Mouse (Mus musculus): ENCODE measurements around the gene Tango2. TPM values are rescaled to one million over a fixed set of nuclear protein-coding genes. Genes with fewer than 3 reads are reported as not detected.
"Not testable (repeated sequence)": the region's sequence is repeated elsewhere in the genome, so short reads cannot be mapped to it uniquely, and the experiment has no call there.

The Tango2 gene
- polyA plus RNA-seq, 1 experiment, result 23.5 TPM

- no peak overlapping the region for H3K4me3 ChIP-seq (ENCODE audit: insufficient read depth, low read depth, low read length)
- H3K27ac ChIP-seq (replicated peaks; ENCODE audit: low read depth, low read length), result no peak overlapping the region
- no peaks in the 10 kb centered on the region for H3K4me1 ChIP-seq (ENCODE audit: control insufficient read depth, insufficient read depth, insufficient read length, low read length)
Observed at GRCm38 (mm10) chr16:18337261-18337660, 10.6 kb downstream of the Tango2 start.

DNA sequence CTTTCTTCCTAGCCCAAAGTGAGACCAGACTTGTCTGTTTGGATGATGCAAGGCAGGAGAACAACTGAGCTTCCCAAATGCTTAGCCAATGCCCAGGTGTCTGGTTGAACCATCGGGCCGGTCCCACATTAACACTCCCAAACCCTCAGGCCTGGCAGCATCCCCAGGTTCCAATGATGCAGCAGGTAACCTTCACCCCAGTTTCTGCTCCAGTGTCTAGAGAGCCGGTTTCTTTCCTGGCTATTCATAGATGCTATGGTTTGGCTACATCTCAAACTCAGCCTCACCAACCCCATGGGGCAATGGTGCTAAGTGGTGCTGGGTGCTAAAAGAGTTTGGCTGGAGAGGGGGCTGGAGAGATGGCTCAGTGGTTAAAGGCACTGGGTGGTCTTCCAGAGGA is 11.9 kb downstream of the Tango2 start:
- Histone ChIP-seq H3K27ac (replicated peaks; ENCODE audit: low read depth, low read length) (no peak overlapping the region), H3K4me1 (ENCODE audit: control insufficient read depth, insufficient read depth, insufficient read length, low read length) (no peaks in the 10 kb centered on the region), H3K4me3 (ENCODE audit: insufficient read depth, low read depth, low read length) (no peak overlapping the region)

DNA sequence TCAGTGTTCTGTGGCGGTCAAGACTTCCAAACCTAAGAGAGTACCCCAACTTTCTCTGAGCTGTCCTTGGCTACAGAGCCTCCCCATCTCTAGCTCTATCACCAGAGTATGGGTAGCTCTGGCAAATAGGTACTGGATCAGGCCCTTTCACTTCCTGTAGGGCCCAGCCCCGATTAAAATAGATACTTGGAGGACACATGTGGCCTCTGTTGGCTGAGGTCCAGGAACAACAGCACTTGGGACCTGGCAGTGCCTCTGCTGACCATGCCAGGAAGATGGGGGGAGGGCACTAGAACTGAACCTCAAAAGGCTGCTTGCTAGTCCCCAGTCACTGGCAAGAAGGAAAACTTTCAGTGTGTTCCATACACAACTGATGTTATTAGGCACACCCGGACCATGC is 13.9 kb downstream of the Tango2 start:
- no peaks in the 10 kb centered on the region for H3K4me1 ChIP-seq (ENCODE audit: control insufficient read depth, insufficient read depth, insufficient read length, low read length)
- no peak overlapping the region for H3K4me3 ChIP-seq (ENCODE audit: insufficient read depth, low read depth, low read length)
- H3K27ac ChIP-seq (replicated peaks; ENCODE audit: low read depth, low read length), result no peak overlapping the region

DNA sequence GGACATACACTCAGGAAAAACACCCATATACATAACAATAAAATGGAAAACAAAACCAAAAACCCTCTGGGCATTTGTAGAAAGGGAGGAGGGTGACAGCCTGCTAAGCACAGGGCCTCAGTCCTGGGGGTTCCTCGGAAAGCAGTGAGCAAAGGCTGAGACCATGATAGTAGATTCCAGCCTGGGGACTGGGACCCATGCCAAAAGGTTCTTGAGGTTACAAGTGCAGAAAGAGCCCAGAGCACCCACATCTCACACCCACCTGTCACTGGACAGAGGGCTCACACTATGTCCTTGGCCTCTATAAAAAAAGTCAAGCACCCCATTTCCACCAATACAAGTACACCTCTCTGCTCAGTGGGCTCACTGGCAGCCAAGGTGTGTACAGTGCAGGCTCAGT is 19.4 kb downstream of the Tango2 start:
- Histone ChIP-seq H3K4me3 (ENCODE audit: insufficient read depth, low read depth, low read length) (no peak overlapping the region), H3K27ac (replicated peaks; ENCODE audit: low read depth, low read length) (no peak overlapping the region)

DNA sequence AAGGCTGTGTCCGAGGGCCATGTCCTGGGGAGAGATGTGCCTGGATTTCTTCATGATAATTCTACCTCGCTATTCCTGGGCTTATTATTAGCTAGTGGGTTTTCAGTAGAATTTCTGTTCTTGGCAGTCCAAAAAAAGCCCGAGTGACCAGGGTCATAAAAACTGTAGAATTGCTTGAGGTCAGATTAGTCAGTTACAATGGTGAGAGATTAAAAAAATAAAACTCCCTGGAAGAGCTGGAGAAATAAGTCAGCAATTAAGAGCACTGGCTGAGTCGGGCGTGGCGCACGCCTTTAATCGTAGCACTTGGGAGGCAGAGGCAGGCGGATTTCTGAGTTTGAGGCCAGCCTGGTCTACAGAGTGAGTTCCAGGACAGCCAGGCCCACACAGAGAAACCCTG is 20.0 kb downstream of the Tango2 start:
- no peak overlapping the region for H3K4me3 ChIP-seq (ENCODE audit: insufficient read depth, low read depth, low read length)
- no peaks in the 10 kb centered on the region for H3K4me1 ChIP-seq (ENCODE audit: control insufficient read depth, insufficient read depth, insufficient read length, low read length)
- no peak overlapping the region for H3K27ac ChIP-seq (replicated peaks; ENCODE audit: low read depth, low read length)

More for the DNA sequence above, 19.4 kb downstream of the Tango2 start:
- H3K4me1 ChIP-seq (ENCODE audit: control insufficient read depth, insufficient read depth, insufficient read length, low read length), result no peaks in the 10 kb centered on the region

DNA sequence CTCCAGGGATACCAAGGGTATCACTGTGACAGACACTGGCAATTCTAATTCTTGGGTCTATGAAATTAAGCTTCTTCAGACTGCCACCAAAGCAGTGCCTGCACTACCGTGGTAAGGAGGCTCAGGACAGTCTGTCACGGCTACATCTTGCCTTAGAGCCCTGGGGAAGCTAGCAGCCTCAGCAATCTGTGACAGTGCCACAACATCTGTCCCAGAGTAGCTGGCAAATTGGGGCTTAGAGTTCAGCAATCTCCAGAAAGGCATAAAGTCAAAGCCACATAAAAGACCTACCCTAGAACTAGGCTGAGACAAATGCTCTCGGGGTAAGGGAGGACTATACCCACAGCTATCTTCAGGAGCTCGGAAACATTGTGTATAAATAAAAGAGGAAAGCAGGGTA is 22.2 kb downstream of the Tango2 start:
- no peak overlapping the region for H3K4me3 ChIP-seq (ENCODE audit: insufficient read depth, low read depth, low read length)
- no peak overlapping the region for H3K27ac ChIP-seq (replicated peaks; ENCODE audit: low read depth, low read length)
- no peaks in the 10 kb centered on the region for H3K4me1 ChIP-seq (ENCODE audit: control insufficient read depth, insufficient read depth, insufficient read length, low read length)

DNA sequence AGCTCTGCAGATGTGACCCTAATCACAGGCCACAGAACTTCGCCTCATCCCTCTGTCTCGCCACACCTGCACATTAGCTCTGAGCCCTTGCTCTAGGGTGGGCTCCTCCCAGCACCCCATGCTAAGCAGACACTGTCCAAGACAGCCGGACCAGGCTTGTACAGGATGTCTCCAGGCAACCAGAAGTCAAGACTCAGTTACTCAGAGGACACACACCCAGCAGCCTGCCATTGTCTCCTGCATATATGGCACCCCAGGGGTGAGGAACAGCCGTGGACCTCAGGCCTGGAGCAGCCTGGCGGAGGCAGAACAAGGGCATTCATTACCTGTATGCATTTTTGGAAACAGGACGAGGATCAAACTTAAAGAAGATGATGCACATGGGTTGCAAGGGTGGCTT is 23.9 kb downstream of the Tango2 start:
- no peak overlapping the region for H3K4me3 ChIP-seq (ENCODE audit: insufficient read depth, low read depth, low read length)
- no peak overlapping the region for H3K27ac ChIP-seq (replicated peaks; ENCODE audit: low read depth, low read length)
- H3K4me1 ChIP-seq (ENCODE audit: control insufficient read depth, insufficient read depth, insufficient read length, low read length), result no peaks in the 10 kb centered on the region

- no peak overlapping the region for H3K4me3 ChIP-seq (ENCODE audit: insufficient read depth, low read depth, low read length)
- no peaks in the 10 kb centered on the region for H3K4me1 ChIP-seq (ENCODE audit: control insufficient read depth, insufficient read depth, insufficient read length, low read length)
- H3K27ac ChIP-seq (replicated peaks; ENCODE audit: low read depth, low read length), result no peak overlapping the region
Observed at GRCm38 (mm10) chr16:18323460-18323859, 24.4 kb downstream of the Tango2 start.

DNA sequence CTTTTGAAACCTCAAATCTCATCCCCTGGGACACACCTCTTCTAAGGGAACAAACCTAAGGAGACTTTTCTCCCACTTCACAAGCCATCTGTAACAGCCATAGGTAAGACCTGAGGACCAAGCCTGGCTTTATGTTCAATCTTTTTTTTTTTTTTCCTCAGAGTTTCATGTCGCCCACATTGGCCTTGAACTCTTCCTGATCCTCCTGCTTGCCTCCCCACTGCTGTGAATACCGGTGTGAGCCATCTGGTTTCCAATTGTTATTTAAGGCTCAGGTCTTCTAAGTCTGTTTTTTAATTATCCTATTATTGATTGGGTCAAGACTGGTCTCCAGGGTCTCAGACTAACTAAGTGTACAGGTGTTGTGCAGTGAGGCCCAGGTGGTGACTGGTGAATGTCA is 26.5 kb downstream of the Tango2 start:
- H3K4me3 ChIP-seq (ENCODE audit: insufficient read depth, low read depth, low read length), result no peak overlapping the region
- H3K4me1 ChIP-seq (ENCODE audit: control insufficient read depth, insufficient read depth, insufficient read length, low read length), result no peaks in the 10 kb centered on the region
- no peak overlapping the region for H3K27ac ChIP-seq (replicated peaks; ENCODE audit: low read depth, low read length)

DNA sequence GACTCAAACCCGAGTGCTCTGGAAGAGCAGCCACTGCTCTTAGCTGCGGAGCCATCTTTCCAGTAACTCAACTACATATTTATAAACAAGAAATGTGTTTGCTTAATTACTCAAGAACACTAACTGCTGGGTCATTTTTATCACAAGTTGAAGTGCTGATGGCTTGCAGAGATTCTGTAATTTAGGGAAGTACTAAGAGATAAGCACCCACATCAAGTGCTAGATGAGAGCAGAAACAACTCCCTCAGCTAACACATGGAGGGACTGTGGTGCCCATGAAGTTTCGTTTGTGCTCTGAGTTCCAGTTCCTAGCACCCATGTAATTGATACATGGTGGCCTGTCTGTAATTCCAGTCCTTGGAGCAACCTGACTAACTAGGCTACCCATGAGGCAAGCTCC is 28.9 kb downstream of the Tango2 start:
- no peak overlapping the region for H3K4me3 ChIP-seq (ENCODE audit: insufficient read depth, low read depth, low read length)
- no peaks in the 10 kb centered on the region for H3K4me1 ChIP-seq (ENCODE audit: control insufficient read depth, insufficient read depth, insufficient read length, low read length)
- H3K27ac ChIP-seq (replicated peaks; ENCODE audit: low read depth, low read length), result no peak overlapping the region

- H3K27ac ChIP-seq (replicated peaks; ENCODE audit: low read depth, low read length), result no peak overlapping the region
- H3K4me3 ChIP-seq (ENCODE audit: insufficient read depth, low read depth, low read length), result no peak overlapping the region
- H3K4me1 ChIP-seq (ENCODE audit: control insufficient read depth, insufficient read depth, insufficient read length, low read length), result no peaks in the 10 kb centered on the region
Observed at GRCm38 (mm10) chr16:18308159-18308558, 39.7 kb downstream of the Tango2 start.

DNA sequence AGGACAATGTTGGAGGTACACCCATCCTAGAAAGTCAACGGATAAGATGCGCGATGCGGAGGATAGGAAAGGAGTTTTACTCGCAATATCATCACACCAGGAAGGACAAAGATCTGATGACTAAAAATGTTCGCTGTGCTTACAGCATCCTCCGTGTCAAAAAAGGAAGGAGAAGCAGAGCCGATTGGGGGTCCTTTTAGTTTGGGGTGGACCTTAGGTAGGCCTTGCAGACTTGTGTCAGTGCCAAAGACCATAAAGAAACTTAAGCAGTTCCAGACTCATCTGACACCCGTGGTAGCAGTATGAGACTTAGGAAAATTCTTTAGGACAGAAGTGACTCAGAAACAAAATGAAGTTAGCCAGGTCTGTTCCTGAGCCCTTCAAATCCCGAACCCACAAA is 58.3 kb downstream of the Tango2 start:
- not testable (repeated sequence) for H3K4me1 ChIP-seq (ENCODE audit: control insufficient read depth, insufficient read depth, insufficient read length, low read length); H3K27ac ChIP-seq (replicated peaks; ENCODE audit: low read depth, low read length)
- H3K4me3 ChIP-seq (ENCODE audit: insufficient read depth, low read depth, low read length), result peak overlapping the region; percentile 69

- H3K4me1 ChIP-seq (ENCODE audit: control insufficient read depth, insufficient read depth, insufficient read length, low read length), result peaks cover 7% of the 10 kb centered on the region; the same call in 1 of the 2 replicates
Observed at GRCm38 (mm10) chr16:18289067-18289588, 58.8 kb downstream of the Tango2 start, which contains the start of gene Dgcr8. Dgcr8 (minus strand) TSS chr16:18289246.

GRCm38 (mm10) chr16:18288581-18289061 is 59.3 kb downstream of the Tango2 start:
- H3K4me3 ChIP-seq (ENCODE audit: insufficient read depth, low read depth, low read length), result peak overlapping the region; percentile 98
- H3K4me1 ChIP-seq (ENCODE audit: control insufficient read depth, insufficient read depth, insufficient read length, low read length), result peaks cover 7% of the 10 kb centered on the region; the same call in 1 of the 2 replicates

More at GRCm38 (mm10) chr16:18289067-18289588, 58.8 kb downstream of the Tango2 start, which contains the start of gene Dgcr8:
- H3K4me3 ChIP-seq (ENCODE audit: insufficient read depth, low read depth, low read length), result peak within 1 kb of the TSS; percentile 98
- H3K27ac ChIP-seq (replicated peaks; ENCODE audit: low read depth, low read length), result peak within 1 kb of the TSS; percentile 83

GRCm38 (mm10) chr16:18288166-18288565 is 59.7 kb downstream of the Tango2 start:
- peak overlapping the region; percentile 98 for H3K4me3 ChIP-seq (ENCODE audit: insufficient read depth, low read depth, low read length)

More at GRCm38 (mm10) chr16:18288581-18289061, 59.3 kb downstream of the Tango2 start:
- H3K27ac ChIP-seq (replicated peaks; ENCODE audit: low read depth, low read length), result peak overlapping the region; percentile 83

DNA sequence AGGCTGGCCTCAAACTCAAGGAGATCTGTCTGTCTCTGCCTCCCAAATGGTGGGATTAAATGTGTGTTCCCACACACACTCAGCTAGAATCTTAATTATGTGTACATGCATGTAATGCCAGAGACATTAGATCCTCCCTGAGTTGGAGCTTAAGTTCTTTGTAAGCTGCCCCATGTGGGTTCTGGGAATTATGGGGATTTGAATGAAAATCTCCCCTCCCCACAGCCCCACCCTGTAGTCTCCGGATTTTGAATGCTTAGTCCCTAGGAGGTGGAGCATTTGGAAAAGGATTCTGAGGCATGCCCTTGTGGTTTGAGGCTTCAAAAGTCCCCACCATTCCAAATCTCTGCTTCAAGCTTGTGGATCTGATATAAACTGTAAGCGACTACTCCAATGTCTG is 72.7 kb downstream of the Tango2 start:
- no peaks in the 10 kb centered on the region for H3K4me1 ChIP-seq (ENCODE audit: control insufficient read depth, insufficient read depth, insufficient read length, low read length)

More at GRCm38 (mm10) chr16:18288166-18288565, 59.7 kb downstream of the Tango2 start:
- peaks cover 7% of the 10 kb centered on the region; the same call in 1 of the 2 replicates for H3K4me1 ChIP-seq (ENCODE audit: control insufficient read depth, insufficient read depth, insufficient read length, low read length)
- no peak overlapping the region for H3K27ac ChIP-seq (replicated peaks; ENCODE audit: low read depth, low read length)

More for the DNA sequence above, 72.7 kb downstream of the Tango2 start:
- Histone ChIP-seq H3K4me3 (ENCODE audit: insufficient read depth, low read depth, low read length) (no peak overlapping the region), H3K27ac (replicated peaks; ENCODE audit: low read depth, low read length) (no peak overlapping the region)
